Mouse (Mus musculus): ENCODE data around the gene Rnf31.
A peak's percentile ranks its signal among the peaks of the same experiment; 100 is the strongest.

The Rnf31 gene

GRCm38 (mm10) chr14:55578668-55579269, 12.7 kb upstream of the Rnf31 start:
- no peak for DNase-seq

GRCm38 (mm10) chr14:55579511-55580496, 11.7 kb upstream of the Rnf31 start:
- peak; percentile 91 for DNase-seq

- DNase-seq: peak; percentile 91
Measured at GRCm38 (mm10) chr14:55580731-55581130, 10.8 kb upstream of the Rnf31 start.

- DNase-seq: no peak
Measured at GRCm38 (mm10) chr14:55581981-55582681, 9.4 kb upstream of the Rnf31 start.

GRCm38 (mm10) chr14:55584303-55584701, 7.2 kb upstream of the Rnf31 start:
- no peak for DNase-seq

- DNase-seq: peak; percentile 99
Measured at GRCm38 (mm10) chr14:55584702-55585565, 6.6 kb upstream of the Rnf31 start, which contains the start of gene Emc9. Gene Emc9 (minus strand): TSS chr14:55585302.

- no peak for DNase-seq
Measured at GRCm38 (mm10) chr14:55585566-55585960, 5.9 kb upstream of the Rnf31 start.

GRCm38 (mm10) chr14:55586149-55586548, 5.4 kb upstream of the Rnf31 start:
- DNase-seq: no peak

GRCm38 (mm10) chr14:55589271-55589670, 2.2 kb upstream of the Rnf31 start:
- peak; percentile 91 for DNase-seq

GRCm38 (mm10) chr14:55589771-55590448, 1.6 kb upstream of the Rnf31 start:
- peak; percentile 94 for DNase-seq

GRCm38 (mm10) chr14:55590748-55591330, 669 bp upstream of the Rnf31 start, which contains the start of gene Psme2:
Gene Psme2 (minus strand): TSS chr14:55591113.
- DNase-seq: peak; percentile 100

- no peak for DNase-seq
Measured at GRCm38 (mm10) chr14:55592226-55592625, 718 bp downstream of the Rnf31 start.

GRCm38 (mm10) chr14:55596036-55596690, 4.7 kb downstream of the Rnf31 start:
- peak; percentile 90 for DNase-seq

GRCm38 (mm10) chr14:55598521-55599390, 7.2 kb downstream of the Rnf31 start:
- DNase-seq: peak; percentile 90

- DNase-seq: no peak
Measured at GRCm38 (mm10) chr14:55603271-55603632, 11.7 kb downstream of the Rnf31 start, which contains the start of gene Irf9. Gene Irf9 (plus strand): TSS chr14:55603571.

- peak; percentile 99 for DNase-seq
Measured at GRCm38 (mm10) chr14:55603633-55604576, 12.4 kb downstream of the Rnf31 start.

- peak; percentile 86 for DNase-seq
Measured at GRCm38 (mm10) chr14:55604823-55605222, 13.3 kb downstream of the Rnf31 start.

- peak; percentile 88 for DNase-seq
Measured at GRCm38 (mm10) chr14:55605743-55606459, 14.4 kb downstream of the Rnf31 start.
